Mouse (Mus musculus) liver, postnatal 0 days (tissue): ENCODE measurements around the gene Rngtt.

Experiments
- CTCF ChIP-seq: sonication (generic); IDR thresholded peaks from 2 replicates; pipeline ENCODE4 v1.5.1; 2016; ENCODE audit warnings: antibody characterized with exemption, low read depth
- EP300 ChIP-seq: IDR thresholded peaks from 2 replicates; pipeline ENCODE4 v1.6.1; 2016; ENCODE audit warnings: antibody characterized with exemption, low read depth, mild to moderate bottlenecking

DNA sequence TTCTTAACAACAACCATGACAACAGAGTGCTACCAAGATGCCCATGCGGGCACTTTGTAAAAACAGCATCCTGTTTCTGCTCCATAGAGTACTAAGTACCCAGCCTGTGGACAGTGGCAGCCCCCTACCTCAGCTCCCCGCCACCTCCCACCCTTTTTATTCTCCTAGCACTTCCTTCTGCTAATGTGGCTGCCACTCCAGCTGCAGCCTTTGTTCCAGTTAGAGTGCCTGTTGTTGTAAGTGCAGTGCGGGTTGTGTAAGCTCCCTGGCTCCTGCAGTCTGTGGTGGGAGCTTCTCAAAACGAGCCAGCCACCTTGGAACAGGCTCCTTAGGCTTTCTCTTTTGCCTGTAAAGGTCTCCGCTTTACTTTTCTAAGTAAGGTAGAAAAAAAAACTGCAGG lies 239.5 kb downstream of the Rngtt start:
- TF ChIP-seq CTCF (no peak), EP300 (no peak)
